Mouse (Mus musculus) embryonic facial prominence, embryonic 13.5 days (tissue): ENCODE measurements around the gene Pitpnm3. TPM values are rescaled to one million over a fixed set of nuclear protein-coding genes. Genes with fewer than 3 reads are reported as not detected.

ENCODE experiments used
- ATAC-seq: fragments of 200-750 bp; cut with Nextera tagmentation; 2 replicates; pipeline ENCODE4 v1.8.0; 2017; ENCODE audit warnings: low read depth; ENCODE audit not compliant: insufficient number of reproducible peaks, insufficient read depth, low FRiP score, low TSS enrichment
- H3K27ac ChIP-seq: fragments of 300-500 bp; sonication (generic); 2 replicates; pipeline ENCODE4 v1.5.1; 2015; ENCODE audit warnings: moderate library complexity, mild to moderate bottlenecking, inconsistent platforms
- H3K27me3 ChIP-seq: fragments of 300-500 bp; sonication (generic); 2 replicates; pipeline ENCODE4 v1.6.1; 2015; ENCODE audit warnings: mild to moderate bottlenecking, inconsistent platforms
- H3K36me3 ChIP-seq: fragments of 300-500 bp; sonication (generic); 2 replicates; pipeline ENCODE4 v1.6.1; 2015; ENCODE audit warnings: mild to moderate bottlenecking, inconsistent platforms
- H3K4me1 ChIP-seq: fragments of 300-500 bp; sonication (generic); 2 replicates; pipeline ENCODE4 v1.6.1; 2015; ENCODE audit warnings: inconsistent platforms
- H3K4me2 ChIP-seq: fragments of 300-500 bp; sonication (generic); 2 replicates; pipeline ENCODE4 v1.6.1; 2015; ENCODE audit warnings: moderate library complexity, mild to moderate bottlenecking, inconsistent platforms
- H3K4me3 ChIP-seq: fragments of 300-500 bp; sonication (generic); 2 replicates; pipeline ENCODE4 v1.5.1; 2015; ENCODE audit warnings: mild to moderate bottlenecking, inconsistent platforms
- H3K9ac ChIP-seq: fragments of 300-500 bp; sonication (generic); 2 replicates; pipeline ENCODE4 v1.6.1; 2015; ENCODE audit warnings: mild to moderate bottlenecking, inconsistent platforms
- H3K9me3 ChIP-seq: fragments of 300-500 bp; sonication (generic); 2 replicates; pipeline ENCODE4 v1.6.1; 2016; ENCODE audit warnings: inconsistent platforms
- WGBS: fragments of 180-500 bp; shearing (Covaris S2); methylation state at CpG from one replicate; pipeline ENCODE4 v1.1.7; 2015; ENCODE audit warnings: mixed read lengths; 5-methylcytosine and 5-hydroxymethylcytosine counted together
- polyA plus RNA-seq: library from polyadenylated mRNA; unstranded; fragments of >200 nt; fragmentation: Nextera tagmentation; extraction: Ambion mirVana; gene quantifications from 2 replicates; pipeline ENCODE4 v1.2.1, GENCODE M21; 2015

Pitpnm3 gene
- polyA plus RNA-seq, 1 experiment from 2014 or later, result 0.62 TPM

DNA sequence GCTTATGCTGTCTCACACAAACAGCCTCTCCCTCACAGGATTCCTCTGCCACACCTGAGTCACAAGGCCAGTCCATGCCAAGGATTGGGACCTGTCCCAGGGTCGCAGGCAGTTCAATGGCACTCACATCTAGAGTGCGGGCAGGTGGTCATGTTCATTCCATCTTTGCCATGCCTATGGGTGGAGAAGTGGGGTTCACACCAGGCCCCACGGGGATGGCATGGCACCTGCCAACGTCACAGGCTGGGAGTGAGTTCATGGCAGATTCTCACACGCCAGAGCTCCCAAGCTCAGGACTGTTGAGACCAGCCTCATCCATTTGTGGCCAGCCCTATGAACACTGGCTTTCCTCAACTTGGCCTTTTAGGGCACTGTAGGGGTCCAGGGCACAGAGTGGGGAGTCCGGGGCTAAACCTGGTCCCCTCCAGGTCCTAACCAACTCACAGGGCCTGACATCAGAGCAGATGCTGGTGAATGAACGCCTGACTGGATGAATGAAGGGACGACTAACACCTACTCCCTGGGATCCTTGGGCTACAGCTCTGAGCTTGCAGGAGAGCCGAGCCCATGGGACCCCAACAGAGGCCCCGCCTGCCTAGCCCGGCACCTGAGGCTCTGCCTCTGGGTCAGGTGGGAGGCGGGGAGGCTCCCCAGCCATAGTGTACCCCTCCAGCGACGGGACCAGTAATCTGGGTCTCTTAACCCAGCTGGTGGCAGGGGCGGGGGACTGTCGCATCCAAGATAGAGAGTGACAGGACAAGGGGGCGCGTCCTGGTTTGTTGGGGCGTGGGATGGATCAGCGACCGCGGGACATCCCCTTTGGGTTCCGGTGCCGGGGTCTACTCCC lies 819 bp downstream of the Pitpnm3 start:
- Histone ChIP-seq H3K36me3 (no peaks in the 10 kb centered on the region), H3K27ac (no peak overlapping the region), H3K4me3 (peak overlapping the region; percentile 63), H3K27me3 (peaks cover 71% of the 10 kb centered on the region), H3K9ac (peak overlapping the region; percentile 74), H3K4me1 (peaks cover 47% of the 10 kb centered on the region), H3K4me2 (peak overlapping the region; percentile 99), H3K9me3 (no peaks in the 10 kb centered on the region)
- no peak for ATAC-seq
- WGBS, result 17% methylated on average over 24 of the region's 24 CpGs

DNA sequence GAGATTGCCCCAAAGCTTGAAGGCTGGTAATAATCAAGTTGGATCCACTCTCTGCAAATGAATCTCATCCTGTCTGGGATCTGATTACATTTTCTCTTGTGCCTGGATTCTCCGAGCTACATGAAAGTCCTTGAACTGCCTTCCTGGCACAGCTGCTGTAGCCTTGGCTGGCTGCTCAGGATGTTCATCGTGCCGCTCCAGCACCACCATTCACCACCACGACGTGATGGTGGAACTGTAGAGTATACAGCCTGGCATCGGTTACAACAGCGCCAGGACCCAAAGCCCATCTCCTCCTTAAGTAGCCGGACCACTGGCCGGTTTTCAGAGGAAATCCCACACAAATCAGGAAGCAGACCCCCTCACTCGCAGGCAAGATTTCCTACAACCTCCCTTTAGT lies 2.5 kb downstream of the Pitpnm3 start:
- WGBS, result 55% methylated on average over 10 of the region's 10 CpGs
- Histone ChIP-seq H3K27ac (no peak overlapping the region), H3K9ac (no peak overlapping the region), H3K4me1 (peaks cover 53% of the 10 kb centered on the region), H3K36me3 (no peaks in the 10 kb centered on the region), H3K9me3 (no peaks in the 10 kb centered on the region), H3K27me3 (peaks cover 60% of the 10 kb centered on the region), H3K4me3 (no peak overlapping the region), H3K4me2 (no peak overlapping the region)
- ATAC-seq, result no peak

DNA sequence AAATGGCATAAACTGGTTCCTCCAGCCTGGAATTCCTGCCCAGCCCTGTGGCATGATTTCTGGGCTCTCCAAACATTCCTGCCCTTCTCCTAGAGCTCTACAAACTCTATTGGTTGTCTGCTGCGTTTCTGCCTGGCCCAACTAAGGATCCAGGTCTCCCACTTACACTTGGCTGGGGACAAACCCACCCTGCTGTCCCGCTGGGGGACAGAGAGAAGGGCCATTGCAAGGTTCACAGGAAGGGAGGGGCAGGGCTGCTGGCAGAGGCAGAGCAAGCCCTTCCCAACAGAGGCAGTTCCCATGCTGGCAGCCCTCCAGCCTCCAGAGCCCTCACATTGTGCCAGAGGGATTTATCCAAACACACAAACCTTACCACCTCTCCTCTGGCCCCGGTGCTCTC lies 3.3 kb downstream of the Pitpnm3 start:
- H3K4me2 ChIP-seq, result 0 out of 2 replicates have a peak overlapping the region, but pooled peaks have one; percentile 5
- peaks cover 52% of the 10 kb centered on the region for H3K27me3 ChIP-seq
- H3K9ac ChIP-seq, result peak overlapping the region; percentile 32; the same call in 1 of the 2 replicates
- H3K27ac ChIP-seq, result peak overlapping the region; percentile 5; the same call in 1 of the 2 replicates
- H3K9me3 ChIP-seq, result no peaks in the 10 kb centered on the region
- 19% methylated on average over 3 of the region's 3 CpGs for WGBS
- H3K4me3 ChIP-seq, result no peak overlapping the region
- no peak for ATAC-seq
- H3K4me1 ChIP-seq, result peaks cover 53% of the 10 kb centered on the region
- no peaks in the 10 kb centered on the region for H3K36me3 ChIP-seq

DNA sequence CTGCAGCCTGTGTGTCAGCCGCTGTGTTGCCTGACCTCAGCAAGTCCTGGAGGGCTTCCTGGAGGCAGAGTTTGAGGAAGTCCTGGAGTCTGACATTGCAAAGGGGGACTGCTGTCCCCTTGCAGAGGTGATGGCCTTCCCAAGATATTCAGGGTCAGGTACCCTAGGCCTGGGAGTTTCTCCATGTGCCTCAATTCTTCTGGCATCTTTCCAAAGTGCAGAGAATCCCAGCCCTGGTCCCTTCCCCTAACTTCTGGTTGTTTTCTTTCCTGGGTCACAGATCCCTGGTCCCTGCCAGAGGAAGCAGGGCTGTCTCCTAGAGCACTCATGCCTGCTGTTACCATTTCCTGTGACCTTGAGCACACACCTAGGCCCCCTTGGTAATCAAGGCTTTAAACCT lies 3.9 kb downstream of the Pitpnm3 start:
- ATAC-seq, result no peak
- Histone ChIP-seq H3K36me3 (no peaks in the 10 kb centered on the region), H3K4me3 (no peak overlapping the region), H3K4me1 (peaks cover 53% of the 10 kb centered on the region), H3K27me3 (peaks cover 46% of the 10 kb centered on the region), H3K9ac (no peak overlapping the region), H3K4me2 (no peak overlapping the region), H3K9me3 (no peaks in the 10 kb centered on the region), H3K27ac (0 out of 2 replicates have a peak overlapping the region, but pooled peaks have one; percentile 5)
- WGBS, result 96% methylated on average over 1 of the region's 1 CpGs

DNA sequence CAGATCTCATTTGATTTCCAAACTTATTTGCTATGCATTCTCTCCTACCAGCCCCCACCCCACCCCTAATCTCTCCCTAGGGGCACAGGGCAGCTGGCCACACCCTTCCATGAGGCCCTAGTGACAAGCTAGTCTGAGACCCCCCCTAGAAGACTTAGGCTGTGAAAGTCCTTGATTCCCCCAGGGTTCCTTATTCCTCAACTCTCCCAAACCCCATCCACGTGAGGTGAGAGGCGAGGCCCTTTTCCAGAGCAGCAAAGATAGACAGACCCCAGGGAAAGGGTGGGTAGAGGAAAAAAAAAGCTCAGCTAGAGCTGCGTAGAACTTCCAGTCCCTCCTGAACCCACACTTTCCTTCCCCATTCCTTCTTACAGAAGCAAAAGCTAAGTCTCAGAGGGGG lies 4.7 kb downstream of the Pitpnm3 start:
- no peak for ATAC-seq
- H3K4me3 ChIP-seq, result no peak overlapping the region
- H3K4me1 ChIP-seq, result peaks cover 50% of the 10 kb centered on the region
- H3K27me3 ChIP-seq, result peaks cover 38% of the 10 kb centered on the region
- H3K36me3 ChIP-seq, result no peaks in the 10 kb centered on the region
- 73% methylated on average over 3 of the region's 3 CpGs for WGBS
- H3K9ac ChIP-seq, result no peak overlapping the region
- no peak overlapping the region for H3K27ac ChIP-seq
- H3K9me3 ChIP-seq, result no peaks in the 10 kb centered on the region
- no peak overlapping the region for H3K4me2 ChIP-seq

DNA sequence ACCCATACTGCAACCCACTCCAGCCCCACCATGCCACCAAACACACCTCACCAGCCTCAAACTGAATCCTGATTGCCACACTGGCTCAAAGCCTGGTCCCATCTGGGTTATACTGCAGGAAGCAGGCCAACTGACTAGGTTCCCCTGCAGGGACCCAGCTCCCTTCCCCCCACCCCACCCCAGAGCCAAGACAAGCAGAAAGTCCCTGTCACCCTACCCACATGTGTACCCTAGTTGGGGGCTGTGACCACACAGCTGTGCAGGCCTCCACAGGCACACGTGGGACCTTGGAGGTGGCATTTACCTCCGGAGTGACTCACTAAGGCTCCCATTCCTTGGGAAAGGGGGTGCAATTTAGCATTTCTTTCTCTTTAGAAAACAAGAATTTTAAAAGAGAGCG lies 5.1 kb downstream of the Pitpnm3 start:
- no peak overlapping the region for H3K9ac ChIP-seq
- no peaks in the 10 kb centered on the region for H3K9me3 ChIP-seq
- peaks cover 48% of the 10 kb centered on the region for H3K4me1 ChIP-seq
- H3K36me3 ChIP-seq, result no peaks in the 10 kb centered on the region
- peak overlapping the region; percentile 2 for H3K4me2 ChIP-seq
- H3K4me3 ChIP-seq, result no peak overlapping the region
- WGBS, result 64% methylated on average over 3 of the region's 3 CpGs
- peaks cover 34% of the 10 kb centered on the region for H3K27me3 ChIP-seq
- ATAC-seq, result no peak
- H3K27ac ChIP-seq, result 0 out of 2 replicates have a peak overlapping the region, but pooled peaks have one; percentile 11

DNA sequence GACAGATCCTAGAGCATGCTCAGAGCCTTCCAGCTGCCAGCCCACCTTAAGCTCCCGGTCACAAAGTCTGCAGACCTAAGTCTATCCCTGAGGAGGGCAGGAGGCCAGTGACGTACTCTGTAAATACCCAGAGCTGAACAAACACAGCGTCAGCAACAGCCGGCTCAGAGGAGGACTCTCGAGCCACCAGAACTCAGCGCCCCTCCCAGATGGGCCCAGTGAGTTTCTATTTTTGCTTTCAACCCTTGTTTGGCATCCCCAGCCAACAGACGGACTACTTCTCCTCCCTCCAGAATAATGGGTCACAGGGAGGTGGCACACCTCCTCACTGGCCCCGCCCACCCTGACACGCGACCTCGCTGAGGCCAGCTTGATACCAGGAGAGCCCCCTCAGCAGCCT lies 5.6 kb downstream of the Pitpnm3 start:
- WGBS, result 14% methylated on average over 11 of the region's 11 CpGs
- H3K27me3 ChIP-seq, result peaks cover 29% of the 10 kb centered on the region

DNA sequence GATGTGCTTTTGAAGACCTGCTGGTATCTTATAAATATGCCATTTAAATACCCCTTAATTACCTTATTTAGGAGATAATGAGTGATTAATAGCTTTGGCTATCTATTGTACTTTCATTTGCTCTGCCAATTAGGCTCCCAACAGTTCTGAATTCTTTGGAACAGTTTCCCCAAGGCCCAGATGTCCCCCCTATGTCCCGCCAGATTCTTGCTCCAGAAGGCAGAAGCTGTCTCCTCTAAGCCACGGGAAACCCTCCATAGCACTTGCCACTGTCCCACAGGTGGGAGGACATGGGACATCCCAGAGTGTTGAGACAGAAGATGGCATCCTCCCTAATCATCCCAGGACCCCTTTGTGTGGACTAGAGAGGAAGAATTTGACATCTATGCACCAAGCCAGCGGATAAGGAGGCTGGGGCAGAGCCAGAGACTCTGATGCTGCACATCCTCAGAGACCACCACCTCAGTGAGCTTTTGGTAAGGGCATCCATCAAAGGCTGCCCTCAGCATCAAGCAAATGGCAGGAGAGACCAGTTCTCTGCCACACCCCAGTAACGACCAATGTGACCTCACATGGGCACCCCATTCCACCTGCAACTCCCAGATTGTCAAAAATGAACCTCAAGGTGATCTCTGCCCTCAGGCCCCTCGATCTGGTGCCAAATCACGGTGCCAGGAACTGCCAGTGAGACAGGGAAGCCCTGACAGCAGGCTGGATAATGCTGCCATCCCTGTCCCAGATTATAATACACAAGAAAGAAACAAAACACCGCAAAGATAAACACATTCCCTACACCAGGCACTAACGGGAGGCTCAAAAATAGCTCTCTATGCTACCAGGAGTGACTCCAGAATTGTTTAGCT lies 6.3 kb downstream of the Pitpnm3 start:
- WGBS, result 73% methylated on average over 8 of the region's 8 CpGs
- Histone ChIP-seq H3K36me3 (no peaks in the 10 kb centered on the region), H3K4me2 (no peak overlapping the region), H3K27ac (no peak overlapping the region), H3K9ac (no peak overlapping the region), H3K4me1 (peaks cover 40% of the 10 kb centered on the region), H3K4me3 (no peak overlapping the region), H3K27me3 (peaks cover 22% of the 10 kb centered on the region), H3K9me3 (no peaks in the 10 kb centered on the region)
- ATAC-seq, result no peak

More for the DNA sequence above, 5.6 kb downstream of the Pitpnm3 start:
- ATAC-seq, result no peak
- peak overlapping the region; percentile 2 for H3K4me2 ChIP-seq
- no peaks in the 10 kb centered on the region for H3K36me3 ChIP-seq
- no peak overlapping the region for H3K4me3 ChIP-seq
- H3K4me1 ChIP-seq, result peaks cover 43% of the 10 kb centered on the region
- H3K9ac ChIP-seq, result no peak overlapping the region
- no peaks in the 10 kb centered on the region for H3K9me3 ChIP-seq
- H3K27ac ChIP-seq, result 0 out of 2 replicates have a peak overlapping the region, but pooled peaks have one; percentile 11

DNA sequence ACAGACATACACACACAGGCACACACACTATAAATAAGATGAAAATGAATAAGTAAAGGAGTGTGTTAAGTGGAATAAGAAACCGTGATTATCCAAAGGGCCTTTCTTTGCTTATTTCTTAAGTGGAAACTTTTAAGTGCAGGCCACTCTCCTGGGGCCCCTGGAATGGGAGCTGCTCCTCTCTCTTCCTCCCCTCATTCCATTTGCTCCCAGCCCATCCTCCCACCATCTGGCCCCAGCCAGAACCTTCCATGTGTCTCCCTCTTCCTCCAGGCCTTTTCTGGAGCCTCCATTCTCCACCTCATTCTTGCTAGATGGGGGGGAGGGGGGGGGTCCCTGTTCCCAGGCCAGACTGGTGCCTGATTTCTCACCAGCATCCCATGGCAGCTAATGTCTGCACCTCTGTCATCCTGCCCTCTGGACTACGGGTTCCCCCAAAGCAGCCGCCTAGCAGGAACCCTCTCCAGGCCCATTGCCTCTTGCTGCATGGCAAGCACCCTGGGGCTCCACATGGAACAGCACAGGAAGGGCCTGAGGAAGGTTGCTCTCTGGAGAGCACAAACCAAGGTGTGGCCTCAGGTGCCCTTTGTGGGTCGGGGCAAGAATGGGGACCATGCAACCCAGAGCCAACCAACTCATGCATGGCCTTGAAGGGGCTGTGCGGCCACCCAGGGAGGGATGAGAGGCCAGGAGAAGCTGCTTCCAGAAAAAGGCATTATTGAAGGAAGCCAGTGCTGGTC lies 8.0 kb downstream of the Pitpnm3 start:
- no peaks in the 10 kb centered on the region for H3K36me3 ChIP-seq
- H3K27me3 ChIP-seq, result peaks cover 8% of the 10 kb centered on the region
- no peak for ATAC-seq
- no peak overlapping the region for H3K27ac ChIP-seq
- peaks cover 34% of the 10 kb centered on the region for H3K4me1 ChIP-seq
- 68% methylated on average over 5 of the region's 5 CpGs for WGBS
- no peak overlapping the region for H3K9ac ChIP-seq
- H3K4me3 ChIP-seq, result no peak overlapping the region
- H3K9me3 ChIP-seq, result no peaks in the 10 kb centered on the region
- H3K4me2 ChIP-seq, result no peak overlapping the region

DNA sequence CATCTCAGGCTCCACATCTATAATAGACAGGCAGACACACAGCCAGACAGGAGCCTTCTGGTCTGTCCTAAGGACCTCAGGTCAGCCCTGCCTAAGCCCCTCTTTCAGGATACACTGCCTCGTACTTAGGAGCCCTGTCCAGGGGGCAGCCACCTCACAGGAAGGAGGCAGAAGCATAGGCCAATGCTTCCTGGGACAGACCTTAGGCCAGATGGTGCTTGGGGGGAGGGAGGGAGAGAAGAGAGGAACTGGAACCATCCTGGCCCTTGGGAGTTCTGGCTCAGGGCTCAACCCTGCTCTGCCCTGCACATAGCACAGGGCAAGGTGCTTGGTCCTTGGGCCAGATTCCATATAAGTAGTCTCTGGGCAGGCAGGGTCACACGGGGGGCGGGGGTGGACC lies 9.8 kb downstream of the Pitpnm3 start:
- Histone ChIP-seq H3K4me2 (no peak overlapping the region), H3K27me3 (no peaks in the 10 kb centered on the region), H3K9ac (no peak overlapping the region), H3K4me1 (peaks cover 16% of the 10 kb centered on the region), H3K36me3 (no peaks in the 10 kb centered on the region), H3K4me3 (no peak overlapping the region), H3K27ac (no peak overlapping the region), H3K9me3 (no peaks in the 10 kb centered on the region)
- 68% methylated on average over 3 of the region's 3 CpGs for WGBS
- no peak for ATAC-seq

DNA sequence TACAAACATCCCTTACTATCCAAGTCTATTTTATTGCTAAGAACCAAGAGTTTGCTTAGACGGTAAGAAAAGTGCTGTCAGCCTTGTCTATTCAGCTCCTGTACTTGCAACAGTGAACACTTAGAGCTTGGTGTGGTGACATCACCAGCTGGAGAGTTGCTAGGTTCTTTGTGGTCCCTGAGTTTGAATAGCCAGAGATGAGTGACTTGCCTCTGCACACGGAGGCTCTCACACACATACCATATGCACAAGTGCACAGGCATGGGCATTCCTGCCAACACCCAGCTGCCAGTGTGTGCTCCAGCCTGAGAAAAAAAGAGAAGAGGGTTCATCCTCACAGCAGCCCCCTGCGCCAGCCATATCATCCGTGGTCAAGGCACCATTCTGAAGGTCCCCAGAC lies 12.0 kb downstream of the Pitpnm3 start:
- H3K4me2 ChIP-seq, result no peak overlapping the region
- no peak for ATAC-seq
- no peaks in the 10 kb centered on the region for H3K9me3 ChIP-seq
- no peaks in the 10 kb centered on the region for H3K36me3 ChIP-seq
- no peaks in the 10 kb centered on the region for H3K4me1 ChIP-seq
- H3K27ac ChIP-seq, result no peak overlapping the region
- H3K27me3 ChIP-seq, result no peaks in the 10 kb centered on the region
- WGBS, result 79% methylated on average over 4 of the region's 4 CpGs
- H3K4me3 ChIP-seq, result no peak overlapping the region
- no peak overlapping the region for H3K9ac ChIP-seq
